Mouse (Mus musculus) splenic B cell, adult 2 months (primary cell): ENCODE measurements around the gene Naa35.

Experiments
- DNase-seq: peaks from one replicate; pipeline ENCODE4 v3.0.0-alpha.2; 2011; ENCODE audit warnings: low read depth, low spot score
- H3K27me3 ChIP-seq: 2 replicates; pipeline ENCODE4 v1.6.1; 2012; ENCODE audit warnings: mild to moderate bottlenecking, low read length, moderate library complexity, mixed read lengths; ENCODE audit not compliant: control insufficient read depth, poor library complexity, insufficient read depth, severe bottlenecking
- H3K36me3 ChIP-seq: 2 replicates; pipeline ENCODE4 v1.6.1; 2012; ENCODE audit warnings: mild to moderate bottlenecking, low read length, moderate library complexity, mixed read lengths; ENCODE audit not compliant: control insufficient read depth, poor library complexity, insufficient read depth, severe bottlenecking

Naa35 gene

DNA sequence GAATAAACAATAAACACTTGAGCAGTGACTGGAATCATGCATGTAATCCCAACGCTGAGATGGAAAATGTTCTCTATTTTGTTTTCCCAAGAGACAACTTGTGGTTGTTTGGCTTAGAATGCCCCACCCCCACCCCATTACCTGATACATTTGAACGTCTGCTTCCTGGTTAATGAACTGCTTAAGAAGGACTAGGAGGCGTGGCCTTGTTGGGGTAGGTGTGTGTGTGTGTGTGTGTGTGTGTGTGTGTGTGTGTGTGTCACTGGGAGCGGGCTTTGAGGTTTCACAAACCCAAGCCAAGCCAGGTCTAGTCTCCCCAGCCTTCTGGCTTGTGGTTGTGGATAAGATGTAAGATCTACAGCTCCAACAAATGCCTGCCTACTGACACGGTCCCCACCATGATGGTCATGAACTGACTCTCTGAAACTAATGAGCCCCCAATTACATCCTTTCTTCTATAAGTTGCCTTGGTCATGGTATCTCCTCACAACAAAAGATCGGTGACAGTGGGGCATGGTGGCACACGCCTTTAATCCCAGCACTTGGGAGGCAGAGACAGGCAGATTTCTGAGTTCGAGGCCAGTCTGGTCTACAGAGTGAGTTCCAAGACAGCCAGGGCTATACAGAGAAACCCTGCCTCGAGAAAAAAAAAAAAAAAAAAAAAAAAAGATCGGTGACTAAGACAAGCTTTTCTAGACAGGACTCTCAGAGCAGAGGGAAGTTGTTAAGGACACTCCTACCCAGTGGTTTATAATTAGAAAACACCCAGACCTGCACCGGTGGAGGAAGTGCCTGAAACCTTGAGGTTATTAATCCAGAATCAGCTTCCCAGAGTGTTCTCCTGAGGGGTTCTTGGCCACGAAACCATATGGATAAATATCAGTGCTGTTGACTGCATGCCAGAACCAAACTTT, 91.5 kb downstream of the Naa35 start:
- Histone ChIP-seq H3K36me3 (no peaks in the 10 kb centered on the region), H3K27me3 (no peaks in the 10 kb centered on the region)
- DNase-seq: peak; percentile 43

DNA sequence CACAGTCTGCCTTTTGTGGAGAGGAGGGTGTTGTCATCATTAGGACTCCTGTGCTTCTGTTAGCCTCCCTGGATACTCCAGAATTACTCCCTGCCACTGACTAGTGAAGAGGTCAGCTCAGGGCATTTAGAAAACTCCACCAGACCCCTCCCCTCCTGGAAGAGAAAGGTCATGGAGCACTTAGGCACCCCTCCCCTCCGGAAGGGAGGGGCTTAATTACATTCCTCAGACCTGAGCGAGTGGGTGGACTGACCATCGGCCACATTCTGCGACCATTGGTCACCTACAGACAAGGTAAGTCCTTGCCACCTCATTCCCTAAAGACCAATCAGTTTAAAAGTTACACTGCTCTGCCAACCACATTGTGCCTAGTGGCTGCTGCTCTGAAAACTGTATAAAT, 94.2 kb downstream of the Naa35 start:
- DNase-seq: no peak
- H3K27me3 ChIP-seq: no peaks in the 10 kb centered on the region
- H3K36me3 ChIP-seq: no peaks in the 10 kb centered on the region

DNA sequence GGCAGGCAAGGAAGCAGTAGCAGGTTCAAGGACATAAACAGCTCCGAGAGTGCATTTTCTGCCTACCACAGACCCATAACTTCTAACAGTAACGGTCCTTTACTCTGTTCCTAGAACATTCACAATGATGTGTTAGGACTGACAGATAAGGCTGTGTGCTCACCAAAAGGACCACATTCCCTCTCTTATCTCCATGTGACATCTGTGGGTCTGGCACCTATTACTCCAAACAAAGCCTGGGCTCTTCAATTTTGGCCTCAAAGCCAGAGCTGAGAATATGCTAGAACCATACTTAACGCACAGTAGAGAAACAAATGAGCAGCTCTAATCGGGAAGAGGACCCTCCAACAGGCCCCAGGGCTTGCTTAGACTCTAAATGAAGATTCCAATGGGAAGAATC, 94.8 kb downstream of the Naa35 start:
- Histone ChIP-seq H3K36me3 (no peaks in the 10 kb centered on the region), H3K27me3 (no peaks in the 10 kb centered on the region)
- DNase-seq: no peak

DNA sequence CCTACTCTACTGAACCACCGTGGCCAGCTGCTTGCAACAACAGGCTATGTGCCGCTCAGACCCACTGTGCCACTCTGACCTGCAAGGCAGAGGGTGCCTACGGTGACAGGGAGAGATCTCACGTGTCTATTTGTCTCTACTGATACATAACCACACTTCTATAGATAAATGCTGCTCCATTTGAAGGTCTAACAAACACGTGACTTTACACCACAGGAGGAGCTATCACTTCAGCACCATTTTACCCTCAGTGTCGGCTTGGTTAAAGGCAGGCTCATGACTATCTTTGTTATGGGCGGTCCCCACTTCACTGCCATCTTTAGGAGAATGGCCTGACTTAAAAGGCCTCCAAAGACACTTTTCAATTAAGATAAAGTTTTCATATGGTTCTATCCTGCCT, 97.6 kb downstream of the Naa35 start:
- no peak for DNase-seq

DNA sequence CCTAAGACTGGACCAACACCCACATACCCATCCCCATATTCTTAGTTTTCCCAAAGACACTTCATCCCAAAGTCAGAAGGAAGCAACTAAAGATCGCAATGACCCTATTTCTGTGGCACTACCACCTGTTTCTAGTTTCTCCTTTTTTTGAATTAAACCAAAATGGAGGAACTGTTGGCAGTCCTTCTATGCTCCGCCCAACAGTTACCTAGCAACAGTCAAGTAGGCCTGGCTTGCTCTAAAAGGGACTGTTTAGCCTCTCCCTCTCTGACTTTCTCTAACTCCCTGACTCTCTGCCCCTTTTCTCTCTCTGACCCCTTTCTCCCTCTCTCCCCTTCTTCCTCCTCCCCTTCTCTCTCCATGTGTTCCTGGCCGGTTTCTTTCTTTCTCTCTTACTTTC, 100.2 kb downstream of the Naa35 start:
- no peaks in the 10 kb centered on the region for H3K36me3 ChIP-seq
- DNase-seq: no peak
- H3K27me3 ChIP-seq: no peaks in the 10 kb centered on the region

More for the DNA sequence above, 97.6 kb downstream of the Naa35 start:
- Histone ChIP-seq H3K27me3 (no peaks in the 10 kb centered on the region), H3K36me3 (no peaks in the 10 kb centered on the region)
